15 mouse cellular contexts compared by ENCODE assay signal in the genomic region with DNA sequence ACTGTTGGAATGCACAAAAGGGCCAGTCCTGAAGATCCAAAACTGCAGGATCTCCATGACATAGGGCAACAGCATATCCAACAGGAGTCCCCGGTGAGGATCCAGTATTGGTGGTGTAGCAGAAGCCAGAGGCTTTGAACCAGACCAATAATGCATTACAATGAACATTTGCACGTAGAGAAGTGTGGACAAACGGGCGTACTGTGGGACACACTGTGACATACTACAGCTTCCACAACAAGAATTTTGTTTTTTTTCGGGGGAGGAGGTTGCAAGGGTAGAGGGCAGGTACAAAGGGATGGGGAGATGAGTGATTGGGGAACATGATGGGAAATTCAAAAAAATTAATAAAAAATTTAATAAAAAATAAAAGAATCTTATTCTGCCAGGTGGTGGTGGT.
"Had no signal": no experiment of that assay in that cellular context is flagged by ENCODE, and none has a peak within 500 bp of the region (broad histone marks: within the 10 kb centered on the region; RNA-seq: fewer than 3 reads in every experiment).

No protein-coding gene starts in this region.

- H3K4me3 ChIP-seq: lung, embryonic 15.5 days; megakaryocyte, embryonic 14.5 days; midbrain, embryonic 12.5 days; neural tube, embryonic 12.5 days had no signal

- H3K9ac ChIP-seq: liver, postnatal 0 days; lung, embryonic 15.5 days; midbrain, embryonic 12.5 days; neural tube, embryonic 12.5 days had no signal

- DNase-seq: liver, postnatal 0 days; lung, adult 2 months; lung, postnatal 14 days; lung, postnatal 36 days; midbrain, embryonic 14.5 days; right cerebral cortex, postnatal 14 days; thymus, adult 18-20 months; thymus, postnatal 14 days; thymus, postnatal 36 days had no signal

- H3K27ac ChIP-seq: lung, embryonic 15.5 days; macrophage; midbrain, embryonic 12.5 days; neural tube, embryonic 12.5 days had no signal

- H3K9me3 ChIP-seq: lung, embryonic 15.5 days; megakaryocyte, embryonic 14.5 days; midbrain, embryonic 12.5 days; neural tube, embryonic 12.5 days had no signal

- H3K27me3 ChIP-seq: lung, embryonic 15.5 days; midbrain, embryonic 12.5 days; neural tube, embryonic 12.5 days had no signal

- H3K4me2 ChIP-seq: lung, embryonic 15.5 days; midbrain, embryonic 12.5 days; neural tube, embryonic 12.5 days had no signal

- H3K36me3 ChIP-seq: lung, embryonic 15.5 days; midbrain, embryonic 12.5 days; neural tube, embryonic 12.5 days had no signal

- H3K4me1 ChIP-seq: lung, embryonic 15.5 days; midbrain, embryonic 12.5 days; neural tube, embryonic 12.5 days had no signal

- ATAC-seq: liver, postnatal 0 days; lung, postnatal 0 days had no signal
